Mouse (Mus musculus): ENCODE measurements at regions not wholly inside any gene's neighbourhood (a gene's known extent, or its start where the extent isn't known, plus 50 kb on each side); places are given as distances from the start of the nearest gene placed in this dataset.

DNA sequence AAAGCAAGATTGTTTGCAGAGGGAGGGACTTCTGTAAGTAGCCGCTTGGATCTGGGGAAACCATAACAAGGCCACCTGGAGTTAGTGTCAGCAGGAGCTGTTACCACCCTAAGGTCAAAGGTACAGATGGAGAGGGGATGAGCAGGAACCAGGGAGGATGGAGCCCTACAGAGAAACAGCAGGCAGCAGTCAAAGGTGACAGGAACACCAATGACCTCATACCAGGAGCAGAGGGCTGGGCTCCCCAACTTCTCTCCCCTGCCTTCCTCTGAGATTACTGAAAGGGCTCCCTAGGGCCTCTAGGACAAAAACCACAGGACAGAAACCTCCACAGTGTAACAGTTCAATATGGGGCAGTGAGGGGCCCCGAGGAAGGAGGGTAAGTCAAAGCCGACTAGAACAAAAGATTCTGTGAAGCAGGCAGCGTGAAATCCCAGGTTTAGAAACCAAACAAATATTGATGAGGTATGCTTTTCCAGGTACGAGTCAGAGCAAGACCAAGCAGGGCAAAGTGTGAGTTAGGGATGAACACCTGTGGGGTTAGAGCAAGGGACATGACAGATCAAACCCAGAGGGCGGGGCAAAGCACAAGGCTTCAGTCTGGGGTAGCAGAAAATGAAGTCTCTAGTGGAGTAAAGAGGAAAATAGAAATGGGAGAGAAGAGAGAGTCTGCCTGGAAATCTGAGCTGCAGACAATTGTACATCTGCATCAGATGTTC lies 194.4 kb downstream of the Efnb2 start:
- H3K27ac ChIP-seq (ENCODE audit: low read length), result peak overlapping the region; percentile 41
- no peak overlapping the region for H3K4me3 ChIP-seq (replicated peaks; ENCODE audit: low read length)
- H3K9me3 ChIP-seq (replicated peaks; ENCODE audit: control insufficient read depth, low read length), result no peaks in the 10 kb centered on the region
- H3K4me2 ChIP-seq (ENCODE audit: low read depth, low read length), result no peak overlapping the region
- 23% methylated on average over 6 of the region's 6 CpGs for WGBS
- H3K4me1 ChIP-seq (ENCODE audit: control insufficient read depth, insufficient read depth, low read length), result 0 out of 2 replicates have a peak, but pooled peaks cover 4% of the 10 kb centered on the region
- no peaks in the 10 kb centered on the region for H3K27me3 ChIP-seq (ENCODE audit: control insufficient read depth, insufficient read depth, low read length)
- ATAC-seq (ENCODE audit: insufficient read depth, low FRiP score), result peak; percentile 47; the same call in 1 of the 2 replicates
- H3K9ac ChIP-seq (ENCODE audit: low read length), result no peak overlapping the region
- no peaks in the 10 kb centered on the region for H3K36me3 ChIP-seq (ENCODE audit: control insufficient read depth, insufficient read depth, low read length)

DNA sequence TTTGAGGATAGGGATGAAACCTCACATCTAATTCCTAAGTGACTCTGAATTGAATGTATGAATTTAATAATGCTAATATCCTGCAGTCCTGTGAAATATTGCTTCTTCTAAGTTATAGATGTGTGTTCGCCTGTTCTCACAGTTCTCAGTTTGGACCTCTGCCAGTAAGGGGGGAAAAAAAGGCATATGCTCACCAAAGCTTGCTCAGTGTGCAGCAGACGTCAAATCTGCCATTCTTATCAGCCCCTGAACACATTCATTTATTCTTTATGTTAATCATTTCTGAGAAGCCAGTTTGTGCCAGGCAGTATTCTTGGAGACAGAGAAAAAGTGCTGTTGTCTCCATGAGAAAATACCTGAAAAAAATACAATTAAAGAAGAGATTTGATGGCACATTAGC lies 198.6 kb downstream of the Efnb2 start:
- H3K9me3 ChIP-seq (replicated peaks; ENCODE audit: control insufficient read depth, low read length), result no peaks in the 10 kb centered on the region
- no peak overlapping the region for H3K4me3 ChIP-seq (replicated peaks; ENCODE audit: low read length)
- no peaks in the 10 kb centered on the region for H3K27me3 ChIP-seq (ENCODE audit: control insufficient read depth, insufficient read depth, low read length)
- ATAC-seq (ENCODE audit: insufficient read depth, low FRiP score), result no peak
- H3K36me3 ChIP-seq (ENCODE audit: control insufficient read depth, insufficient read depth, low read length), result no peaks in the 10 kb centered on the region
- H3K4me2 ChIP-seq (ENCODE audit: low read depth, low read length), result no peak overlapping the region
- no peak overlapping the region for H3K9ac ChIP-seq (ENCODE audit: low read length)
- no peak overlapping the region for H3K27ac ChIP-seq (ENCODE audit: low read length)
- 30% methylated on average over 2 of the region's 2 CpGs for WGBS
- 0 out of 2 replicates have a peak, but pooled peaks cover 4% of the 10 kb centered on the region for H3K4me1 ChIP-seq (ENCODE audit: control insufficient read depth, insufficient read depth, low read length)

- 60% methylated on average over 5 of the region's 5 CpGs for WGBS
- no peaks in the 10 kb centered on the region for H3K36me3 ChIP-seq (ENCODE audit: control insufficient read depth, insufficient read depth, low read length)
Observed at GRCm38 (mm10) chr8:8457536-8457935, 203.5 kb downstream of the Efnb2 start.

GRCm38 (mm10) chr8:8453944-8454343 lies 207.1 kb downstream of the Efnb2 start:
- no peaks in the 10 kb centered on the region for H3K9me3 ChIP-seq (replicated peaks; ENCODE audit: control insufficient read depth, low read length)
- no peak overlapping the region for H3K4me2 ChIP-seq (ENCODE audit: low read depth, low read length)
- H3K27me3 ChIP-seq (ENCODE audit: control insufficient read depth, insufficient read depth, low read length), result no peaks in the 10 kb centered on the region
- WGBS, result 73% methylated on average over 6 of the region's 6 CpGs
- ATAC-seq (ENCODE audit: insufficient read depth, low FRiP score), result no peak
- no peak overlapping the region for H3K9ac ChIP-seq (ENCODE audit: low read length)
- H3K36me3 ChIP-seq (ENCODE audit: control insufficient read depth, insufficient read depth, low read length), result no peaks in the 10 kb centered on the region
- H3K4me1 ChIP-seq (ENCODE audit: control insufficient read depth, insufficient read depth, low read length), result 0 out of 2 replicates have a peak, but pooled peaks cover 2% of the 10 kb centered on the region
- no peak overlapping the region for H3K27ac ChIP-seq (ENCODE audit: low read length)
- no peak overlapping the region for H3K4me3 ChIP-seq (replicated peaks; ENCODE audit: low read length)

More at GRCm38 (mm10) chr8:8457536-8457935, 203.5 kb downstream of the Efnb2 start:
- H3K9ac ChIP-seq (ENCODE audit: low read length), result no peak overlapping the region
- ATAC-seq (ENCODE audit: insufficient read depth, low FRiP score), result no peak
- no peak overlapping the region for H3K4me3 ChIP-seq (replicated peaks; ENCODE audit: low read length)
- H3K27ac ChIP-seq (ENCODE audit: low read length), result no peak overlapping the region
- H3K9me3 ChIP-seq (replicated peaks; ENCODE audit: control insufficient read depth, low read length), result no peaks in the 10 kb centered on the region
- H3K27me3 ChIP-seq (ENCODE audit: control insufficient read depth, insufficient read depth, low read length), result no peaks in the 10 kb centered on the region
- no peak overlapping the region for H3K4me2 ChIP-seq (ENCODE audit: low read depth, low read length)
- H3K4me1 ChIP-seq (ENCODE audit: control insufficient read depth, insufficient read depth, low read length), result 0 out of 2 replicates have a peak, but pooled peaks cover 2% of the 10 kb centered on the region

GRCm38 (mm10) chr8:8452226-8452625 lies 208.8 kb downstream of the Efnb2 start:
- ATAC-seq (ENCODE audit: insufficient read depth, low FRiP score), result no peak

DNA sequence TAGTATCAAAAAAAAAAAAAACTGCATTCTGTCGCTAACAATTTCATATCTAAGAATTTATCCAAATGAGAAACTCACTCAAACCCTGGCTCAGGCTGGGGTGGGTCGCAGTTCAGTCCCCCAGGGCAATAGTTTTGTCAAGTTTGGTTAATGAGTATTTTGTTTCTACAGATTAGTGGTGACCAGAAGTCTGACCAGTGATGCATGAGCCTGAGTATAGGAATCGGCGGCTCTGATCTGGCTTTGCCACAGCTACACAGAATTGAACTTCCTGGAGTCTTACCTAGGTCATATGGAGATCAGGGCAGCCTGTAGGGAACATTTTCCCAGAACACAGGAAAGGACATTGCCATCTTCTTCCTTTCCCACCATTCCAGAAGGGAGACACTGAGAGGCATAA lies 212.1 kb downstream of the Efnb2 start:
- Histone ChIP-seq H3K4me2 (ENCODE audit: low read depth, low read length) (no peak overlapping the region), H3K27ac (ENCODE audit: low read length) (no peak overlapping the region), H3K4me3 (replicated peaks; ENCODE audit: low read length) (no peak overlapping the region), H3K9ac (ENCODE audit: low read length) (no peak overlapping the region), H3K36me3 (ENCODE audit: control insufficient read depth, insufficient read depth, low read length) (no peaks in the 10 kb centered on the region), H3K9me3 (replicated peaks; ENCODE audit: control insufficient read depth, low read length) (no peaks in the 10 kb centered on the region), H3K4me1 (ENCODE audit: control insufficient read depth, insufficient read depth, low read length) (no peaks in the 10 kb centered on the region), H3K27me3 (ENCODE audit: control insufficient read depth, insufficient read depth, low read length) (no peaks in the 10 kb centered on the region)
- no peak for ATAC-seq (ENCODE audit: insufficient read depth, low FRiP score)
- WGBS, result 80% methylated on average over 4 of the region's 4 CpGs

More at GRCm38 (mm10) chr8:8452226-8452625, 208.8 kb downstream of the Efnb2 start:
- Histone ChIP-seq H3K27me3 (ENCODE audit: control insufficient read depth, insufficient read depth, low read length) (no peaks in the 10 kb centered on the region), H3K36me3 (ENCODE audit: control insufficient read depth, insufficient read depth, low read length) (no peaks in the 10 kb centered on the region), H3K9ac (ENCODE audit: low read length) (no peak overlapping the region), H3K4me1 (ENCODE audit: control insufficient read depth, insufficient read depth, low read length) (0 out of 2 replicates have a peak, but pooled peaks cover 2% of the 10 kb centered on the region), H3K27ac (ENCODE audit: low read length) (no peak overlapping the region), H3K4me3 (replicated peaks; ENCODE audit: low read length) (no peak overlapping the region), H3K4me2 (ENCODE audit: low read depth, low read length) (no peak overlapping the region), H3K9me3 (replicated peaks; ENCODE audit: control insufficient read depth, low read length) (no peaks in the 10 kb centered on the region)
- 69% methylated on average over 9 of the region's 9 CpGs for WGBS

GRCm38 (mm10) chr8:8441568-8441967 lies 219.5 kb downstream of the Efnb2 start:
- Histone ChIP-seq H3K9ac (ENCODE audit: low read length) (no peak overlapping the region), H3K4me3 (replicated peaks; ENCODE audit: low read length) (no peak overlapping the region), H3K4me2 (ENCODE audit: low read depth, low read length) (no peak overlapping the region), H3K4me1 (ENCODE audit: control insufficient read depth, insufficient read depth, low read length) (0 out of 2 replicates have a peak, but pooled peaks cover 4% of the 10 kb centered on the region), H3K27me3 (ENCODE audit: control insufficient read depth, insufficient read depth, low read length) (no peaks in the 10 kb centered on the region), H3K27ac (ENCODE audit: low read length) (no peak overlapping the region), H3K9me3 (replicated peaks; ENCODE audit: control insufficient read depth, low read length) (no peaks in the 10 kb centered on the region), H3K36me3 (ENCODE audit: control insufficient read depth, insufficient read depth, low read length) (no peaks in the 10 kb centered on the region)
- ATAC-seq (ENCODE audit: insufficient read depth, low FRiP score), result no peak
- 67% methylated on average over 6 of the region's 6 CpGs for WGBS

DNA sequence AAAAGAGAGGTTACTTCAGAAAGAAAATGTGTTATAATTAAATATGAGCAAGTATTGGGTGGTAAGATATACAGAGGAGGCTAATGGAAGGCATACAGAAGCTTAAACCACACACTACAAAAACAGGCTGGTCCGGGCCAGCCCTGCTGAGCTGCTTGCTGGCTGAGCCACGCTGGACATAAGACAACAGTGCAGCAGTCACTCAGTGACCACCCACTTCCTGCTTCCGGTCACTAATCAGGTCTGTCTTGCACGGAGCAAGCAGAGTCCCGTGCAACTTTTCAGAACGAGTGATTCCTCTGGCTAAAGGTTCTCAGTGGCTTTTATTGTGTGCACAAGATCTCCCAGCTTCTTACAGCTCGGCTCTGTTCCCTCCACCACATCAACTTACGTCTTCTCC lies 220.1 kb downstream of the Efnb2 start:
- Histone ChIP-seq H3K9me3 (replicated peaks; ENCODE audit: control insufficient read depth, low read length) (no peaks in the 10 kb centered on the region), H3K4me2 (ENCODE audit: low read depth, low read length) (peak overlapping the region; percentile 31), H3K9ac (ENCODE audit: low read length) (no peak overlapping the region), H3K27me3 (ENCODE audit: control insufficient read depth, insufficient read depth, low read length) (no peaks in the 10 kb centered on the region), H3K4me1 (ENCODE audit: control insufficient read depth, insufficient read depth, low read length) (0 out of 2 replicates have a peak, but pooled peaks cover 4% of the 10 kb centered on the region), H3K4me3 (replicated peaks; ENCODE audit: low read length) (no peak overlapping the region), H3K27ac (ENCODE audit: low read length) (no peak overlapping the region), H3K36me3 (ENCODE audit: control insufficient read depth, insufficient read depth, low read length) (no peaks in the 10 kb centered on the region)
- 36% methylated on average over 8 of the region's 8 CpGs for WGBS
- ATAC-seq (ENCODE audit: insufficient read depth, low FRiP score), result peak; percentile 66; the same call in 1 of the 2 replicates

GRCm38 (mm10) chr8:8426201-8426600 lies 234.8 kb downstream of the Efnb2 start:
- no peaks in the 10 kb centered on the region for H3K36me3 ChIP-seq (ENCODE audit: control insufficient read depth, insufficient read depth, low read length)
- H3K27ac ChIP-seq (ENCODE audit: low read length), result no peak overlapping the region
- no peaks in the 10 kb centered on the region for H3K4me1 ChIP-seq (ENCODE audit: control insufficient read depth, insufficient read depth, low read length)
- H3K9me3 ChIP-seq (replicated peaks; ENCODE audit: control insufficient read depth, low read length), result no peaks in the 10 kb centered on the region
- no peak overlapping the region for H3K9ac ChIP-seq (ENCODE audit: low read length)
- WGBS, result 55% methylated on average over 4 of the region's 4 CpGs
- H3K27me3 ChIP-seq (ENCODE audit: control insufficient read depth, insufficient read depth, low read length), result no peaks in the 10 kb centered on the region
- H3K4me2 ChIP-seq (ENCODE audit: low read depth, low read length), result no peak overlapping the region
- no peak overlapping the region for H3K4me3 ChIP-seq (replicated peaks; ENCODE audit: low read length)
- no peak for ATAC-seq (ENCODE audit: insufficient read depth, low FRiP score)

All from stomach, embryonic 16.5 days (tissue).